ENCODE assay signal across 15 mouse cellular contexts in the genomic region with DNA sequence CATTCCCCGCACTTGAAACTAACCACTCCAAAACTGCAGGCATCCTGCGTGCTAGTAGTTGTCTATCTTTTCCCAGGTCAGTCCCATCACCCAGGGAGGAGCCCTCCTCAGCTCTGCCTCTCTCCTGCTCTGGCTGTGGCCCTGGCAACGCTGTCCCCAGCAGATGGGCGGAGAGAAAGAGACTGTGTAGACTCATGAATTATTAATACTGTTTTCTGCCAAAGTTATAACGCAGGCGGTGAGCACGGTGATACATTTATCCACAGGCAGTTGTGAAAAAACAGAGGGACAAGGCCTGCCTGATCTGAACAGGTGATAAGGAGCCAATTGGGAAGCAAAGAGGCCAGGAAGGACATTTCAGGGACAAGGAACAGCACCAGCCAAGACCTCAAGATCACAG. TPM values are rescaled to one million over a fixed set of nuclear protein-coding genes. Genes with fewer than 3 reads are reported as not detected.
DNase-seq lines count a peak whose midpoint lies in the region; ATAC-seq and TF ChIP-seq lines count a peak whose summit lies in the region.
"Had no signal": no experiment of that assay in that cellular context is flagged by ENCODE, and none has a peak within 500 bp of the region (broad histone marks: within the 10 kb centered on the region; RNA-seq: fewer than 3 reads in every experiment).

No protein-coding gene starts in this region.

- TF ChIP-seq POLR2A in brain, embryonic 14.5 days (IDR thresholded peaks at IDR 0.05; ENCODE audit: borderline replicate concordance, extremely low read depth, insufficient read depth, insufficient read length, poor library complexity, severe bottlenecking): no peak

- H3K27me3 ChIP-seq in hindbrain, embryonic 11.5 days (ENCODE audit: control insufficient read depth, insufficient read depth, low read length): no peaks in the 10 kb centered on the region
- no peaks in the 10 kb centered on the region for H3K27me3 ChIP-seq in hindbrain, embryonic 16.5 days (replicated peaks; ENCODE audit: control insufficient read depth, insufficient read depth, low read length)
- no peaks in the 10 kb centered on the region for H3K27me3 ChIP-seq in midbrain, embryonic 10.5 days (ENCODE audit: low read depth, poor library complexity, severe bottlenecking)
- no peaks in the 10 kb centered on the region for H3K27me3 ChIP-seq in midbrain, postnatal 0 days (ENCODE audit: insufficient read depth, low read length)
- H3K27me3 ChIP-seq in midbrain, embryonic 13.5 days: no peaks in the 10 kb centered on the region
- H3K27me3 ChIP-seq: lung, embryonic 15.5 days had no signal

- no peak overlapping the region for H3K9ac ChIP-seq in hindbrain, embryonic 11.5 days (ENCODE audit: low read depth, low read length)
- H3K9ac ChIP-seq in hindbrain, embryonic 16.5 days (ENCODE audit: low read depth, low read length): no peak overlapping the region
- no peak overlapping the region for H3K9ac ChIP-seq in midbrain, postnatal 0 days (replicated peaks; ENCODE audit: low read length, poor library complexity, severe bottlenecking)
- H3K9ac ChIP-seq in midbrain, embryonic 13.5 days (replicated peaks): no peak overlapping the region
- H3K9ac ChIP-seq: liver, embryonic 12.5 days; lung, embryonic 15.5 days had no signal

- WGBS in hindbrain, embryonic 11.5 days: 37% methylated on average over 7 of the region's 7 CpGs
- 22% methylated on average over 7 of the region's 7 CpGs for WGBS in hindbrain, embryonic 16.5 days
- 62% methylated on average over 7 of the region's 7 CpGs for WGBS in midbrain, embryonic 10.5 days
- WGBS in midbrain, postnatal 0 days: 23% methylated on average over 7 of the region's 7 CpGs
- 37% methylated on average over 7 of the region's 7 CpGs for WGBS in midbrain, embryonic 13.5 days

- no peak overlapping the region for H3K27ac ChIP-seq in hindbrain, embryonic 11.5 days (ENCODE audit: low read depth, low read length)
- no peak overlapping the region for H3K27ac ChIP-seq in hindbrain, embryonic 16.5 days (ENCODE audit: low read depth, low read length)
- peak overlapping the region; percentile 24 for H3K27ac ChIP-seq in midbrain, embryonic 10.5 days (replicated peaks)
- no peak overlapping the region for H3K27ac ChIP-seq in midbrain, postnatal 0 days (ENCODE audit: low read depth, low read length)
- H3K27ac ChIP-seq in midbrain, embryonic 13.5 days: 0 out of 2 replicates have a peak overlapping the region, but pooled peaks have one; percentile 5
- H3K27ac ChIP-seq: heart, embryonic 10.5 days; liver, embryonic 12.5 days; lung, embryonic 15.5 days had no signal

- DNase-seq in hindbrain, embryonic 11.5 days (ENCODE audit: low spot score): peak; percentile 61
- peak; percentile 46 for DNase-seq in midbrain, embryonic 10.5 days (ENCODE audit: low spot score)
- DNase-seq in midbrain, postnatal 0 days (ENCODE audit: low spot score): no peak
- DNase-seq in brain, embryonic 14.5 days (ENCODE audit: low read depth): peak; percentile 72
- no peak for DNase-seq in lung, postnatal 25 days (ENCODE audit: low spot score)
- DNase-seq: adrenal gland, adult 8-10 months; cerebellum, adult 2 months; gastrocnemius, postnatal 36 days; heart, postnatal 14 days had no signal

- ATAC-seq in hindbrain, embryonic 11.5 days (ENCODE audit: low FRiP score): peak; percentile 71
- ATAC-seq in hindbrain, embryonic 16.5 days: no peak
- no peak for ATAC-seq in midbrain, postnatal 0 days (ENCODE audit: low FRiP score)
- 0 out of 2 replicates have a peak, but pooled peaks have one; percentile 45 for ATAC-seq in midbrain, embryonic 13.5 days
- ATAC-seq in erythroblast, adult 5-6 weeks (replicated peaks; ENCODE audit: low FRiP score, poor library complexity, severe bottlenecking): no peak
- ATAC-seq: liver, embryonic 12.5 days had no signal

- TF ChIP-seq CTCF in midbrain, postnatal 0 days (IDR thresholded peaks at IDR 0.05): no peak
- TF ChIP-seq CTCF in brain, embryonic 14.5 days (IDR thresholded peaks at IDR 0.05; ENCODE audit: borderline replicate concordance, extremely low read depth, insufficient read depth, insufficient read length): no peak

- H3K4me2 ChIP-seq in hindbrain, embryonic 11.5 days (replicated peaks; ENCODE audit: low read depth, low read length): no peak overlapping the region
- H3K4me2 ChIP-seq in hindbrain, embryonic 16.5 days (ENCODE audit: low read length): no peak overlapping the region
- H3K4me2 ChIP-seq in midbrain, postnatal 0 days (ENCODE audit: low read depth, low read length, poor library complexity, severe bottlenecking): no peak overlapping the region
- H3K4me2 ChIP-seq in midbrain, embryonic 13.5 days (replicated peaks): no peak overlapping the region
- H3K4me2 ChIP-seq: liver, embryonic 12.5 days; lung, embryonic 15.5 days had no signal

- no peaks in the 10 kb centered on the region for H3K36me3 ChIP-seq in hindbrain, embryonic 11.5 days (ENCODE audit: control insufficient read depth, insufficient read depth, low read length)
- no peaks in the 10 kb centered on the region for H3K36me3 ChIP-seq in hindbrain, embryonic 16.5 days (ENCODE audit: control insufficient read depth, insufficient read depth, low read length)
- H3K36me3 ChIP-seq in midbrain, embryonic 10.5 days: no peaks in the 10 kb centered on the region
- no peaks in the 10 kb centered on the region for H3K36me3 ChIP-seq in midbrain, postnatal 0 days (ENCODE audit: insufficient read depth, low read length)
- H3K36me3 ChIP-seq in midbrain, embryonic 13.5 days: no peaks in the 10 kb centered on the region
- H3K36me3 ChIP-seq: heart, embryonic 10.5 days; liver, embryonic 12.5 days; lung, embryonic 15.5 days had no signal

- no peaks in the 10 kb centered on the region for H3K4me1 ChIP-seq in hindbrain, embryonic 11.5 days (replicated peaks; ENCODE audit: control insufficient read depth, insufficient read depth, low read length)
- no peaks in the 10 kb centered on the region for H3K4me1 ChIP-seq in hindbrain, embryonic 16.5 days (ENCODE audit: control insufficient read depth, insufficient read depth, low read depth, low read length)
- peaks cover 9% of the 10 kb centered on the region for H3K4me1 ChIP-seq in midbrain, embryonic 10.5 days
- no peaks in the 10 kb centered on the region for H3K4me1 ChIP-seq in midbrain, postnatal 0 days (ENCODE audit: insufficient read depth, low read length)
- H3K4me1 ChIP-seq in midbrain, embryonic 13.5 days (replicated peaks): peaks cover 5% of the 10 kb centered on the region; the same call in 1 of the 2 replicates
- H3K4me1 ChIP-seq: heart, embryonic 10.5 days; lung, embryonic 15.5 days had no signal

- H3K9me3 ChIP-seq in hindbrain, embryonic 11.5 days (ENCODE audit: control insufficient read depth, low read length): no peaks in the 10 kb centered on the region
- no peaks in the 10 kb centered on the region for H3K9me3 ChIP-seq in hindbrain, embryonic 16.5 days (ENCODE audit: control insufficient read depth, low read length)
- no peaks in the 10 kb centered on the region for H3K9me3 ChIP-seq in midbrain, embryonic 10.5 days (replicated peaks)
- no peaks in the 10 kb centered on the region for H3K9me3 ChIP-seq in midbrain, postnatal 0 days (ENCODE audit: low read length)
- no peaks in the 10 kb centered on the region for H3K9me3 ChIP-seq in midbrain, embryonic 13.5 days
- H3K9me3 ChIP-seq: heart, embryonic 10.5 days; liver, embryonic 12.5 days; lung, embryonic 15.5 days had no signal

- H3K4me3 ChIP-seq in hindbrain, embryonic 11.5 days (ENCODE audit: low read depth, low read length): no peak overlapping the region
- no peak overlapping the region for H3K4me3 ChIP-seq in hindbrain, embryonic 16.5 days (ENCODE audit: low read length)
- H3K4me3 ChIP-seq in midbrain, embryonic 10.5 days: no peak overlapping the region
- H3K4me3 ChIP-seq in midbrain, postnatal 0 days (ENCODE audit: low read depth, low read length): no peak overlapping the region
- no peak overlapping the region for H3K4me3 ChIP-seq in midbrain, embryonic 13.5 days (replicated peaks)
- H3K4me3 ChIP-seq: heart, embryonic 10.5 days; liver, embryonic 12.5 days; lung, embryonic 15.5 days had no signal

RNA-seq across cellular contexts. Expression of gene Tmem94, which starts 12.6 kb away (rescaled TPM):
- 15.5 and 16.4 TPM in 2 replicates for polyA plus RNA-seq in hindbrain, embryonic 11.5 days (2014; fragmentation: Nextera tagmentation; extraction: Ambion mirVana)
- polyA plus RNA-seq in hindbrain, embryonic 16.5 days (2015; fragmentation: Nextera tagmentation; extraction: Ambion mirVana): 22.0 and 29.0 TPM in 2 replicates
- polyA plus RNA-seq in midbrain, embryonic 10.5 days (2016; fragmentation: Nextera tagmentation; extraction: Ambion mirVana): 39.6 and 45.2 TPM in 2 replicates
- 26.5 and 32.7 TPM in 2 replicates for total RNA-seq in midbrain, postnatal 0 days (2014; rRNA removed)
- polyA plus RNA-seq in midbrain, postnatal 0 days (2015; fragmentation: Nextera tagmentation; extraction: Ambion mirVana): 14.6 and 15.9 TPM in 2 replicates
- polyA plus RNA-seq in brain, embryonic 14.5 days (2012; rRNA removed): 56.0 and 61.9 TPM in 2 replicates
- 29.9 and 31.0 TPM in 2 replicates for polyA plus RNA-seq in midbrain, embryonic 13.5 days (2015; fragmentation: Nextera tagmentation; extraction: Ambion mirVana)
- total RNA-seq in erythroblast, adult 5-6 weeks (2015; ENCODE audit: low replicate concordance): 5.6 and 8.5 TPM in 2 replicates
- 8.7 and 13.5 TPM in 2 replicates for total RNA-seq in erythroblast, adult 5-6 weeks (2017; ENCODE audit: low replicate concordance)

RNA-seq across cellular contexts. Expression of gene Grb2, which starts 44.3 kb away (rescaled TPM):
- polyA plus RNA-seq in hindbrain, embryonic 11.5 days (2014; fragmentation: Nextera tagmentation; extraction: Ambion mirVana): 76.7 and 79.2 TPM in 2 replicates
- 183 and 193 TPM in 2 replicates for polyA plus RNA-seq in hindbrain, embryonic 16.5 days (2015; fragmentation: Nextera tagmentation; extraction: Ambion mirVana)
- polyA plus RNA-seq in midbrain, embryonic 10.5 days (2016; fragmentation: Nextera tagmentation; extraction: Ambion mirVana): 81.7 and 88.3 TPM in 2 replicates
- 85.8 and 87.0 TPM in 2 replicates for total RNA-seq in midbrain, postnatal 0 days (2014; rRNA removed)
- polyA plus RNA-seq in midbrain, postnatal 0 days (2015; fragmentation: Nextera tagmentation; extraction: Ambion mirVana): 153 and 158 TPM in 2 replicates
- polyA plus RNA-seq in brain, embryonic 14.5 days (2012; rRNA removed): 124 and 127 TPM in 2 replicates
- 165 and 176 TPM in 2 replicates for polyA plus RNA-seq in midbrain, embryonic 13.5 days (2015; fragmentation: Nextera tagmentation; extraction: Ambion mirVana)
- total RNA-seq in erythroblast, adult 5-6 weeks (2015; ENCODE audit: low replicate concordance): 27.4 and 34.4 TPM in 2 replicates
- 12.0 and 21.9 TPM in 2 replicates for total RNA-seq in erythroblast, adult 5-6 weeks (2017; ENCODE audit: low replicate concordance)

Comparison
In these comparisons a context has a peak if more than half of its experiments do, and no peak if none do; other contexts are left out.
1. ATAC-seq: peak in hindbrain, embryonic 11.5 days (single experiment) and midbrain, embryonic 13.5 days (single experiment); none in hindbrain, embryonic 16.5 days (single experiment), midbrain, postnatal 0 days (single experiment) and erythroblast, adult 5-6 weeks (single experiment).
2. DNase-seq: peak in hindbrain, embryonic 11.5 days (single experiment), midbrain, embryonic 10.5 days (single experiment) and brain, embryonic 14.5 days (single experiment); none in midbrain, postnatal 0 days (single experiment) and lung, postnatal 25 days (single experiment).
3. H3K27ac ChIP-seq: peak in midbrain, embryonic 10.5 days (single experiment) and midbrain, embryonic 13.5 days (single experiment); none in hindbrain, embryonic 11.5 days (single experiment), hindbrain, embryonic 16.5 days (single experiment) and midbrain, postnatal 0 days (single experiment).